Mouse (Mus musculus) kidney, adult 2 months (tissue): ENCODE measurements around the gene Atp6v1e1.

Experiments used
- CTCF ChIP-seq: fragments of 200-500 bp; conservative IDR thresholded peaks from 2 replicates; pipeline ENCODE4 v1.5.1; 2011; ENCODE audit warnings: low read depth, mild to moderate bottlenecking, control low read depth, low read length, moderate library complexity, mixed read lengths; ENCODE audit not compliant: insufficient read depth, insufficient read length
- POLR2A ChIP-seq: fragments of 200-500 bp; IDR thresholded peaks from one replicate; pipeline ENCODE4 v1.6.1; 2011; ENCODE audit warnings: low read depth, low read length, control low read depth

GRCm38 (mm10) chr6:120841754-120842153 lies 19.2 kb upstream of the Atp6v1e1 start:
- TF ChIP-seq CTCF (no peak), POLR2A (no peak)
